Mouse (Mus musculus) kidney, adult 2 months (tissue): ENCODE data around the gene Arhgap44.

Source experiments
- CTCF ChIP-seq: fragments of 200-500 bp; conservative IDR thresholded peaks from 2 replicates; pipeline ENCODE4 v1.5.1; 2011; ENCODE audit warnings: low read depth, mild to moderate bottlenecking, control low read depth, low read length, moderate library complexity, mixed read lengths; ENCODE audit not compliant: insufficient read depth, insufficient read length
- POLR2A ChIP-seq: fragments of 200-500 bp; IDR thresholded peaks from one replicate; pipeline ENCODE4 v1.6.1; 2011; ENCODE audit warnings: low read depth, low read length, control low read depth

DNA sequence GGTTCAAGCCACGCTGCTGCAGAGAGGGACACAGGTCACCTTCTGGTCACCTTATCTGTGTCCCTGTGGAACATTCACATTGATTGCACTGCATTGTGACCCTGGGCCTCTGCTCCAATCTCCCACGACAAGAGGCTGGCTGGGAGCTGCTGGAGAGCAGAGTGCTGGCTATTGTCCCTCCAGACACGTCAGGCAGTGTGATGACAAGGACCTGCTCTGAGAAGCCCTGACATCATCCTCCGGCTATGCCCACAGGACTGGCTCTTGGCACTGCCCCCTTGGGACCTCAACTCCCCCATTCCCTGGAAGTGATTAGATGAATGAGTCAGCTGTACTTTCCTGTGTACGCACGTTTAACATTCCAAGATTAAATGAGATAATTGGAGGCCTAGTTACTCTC lies 46.7 kb upstream of the Arhgap44 start:
- no peak for TF ChIP-seq POLR2A
- TF ChIP-seq CTCF = no peak
